Mouse (Mus musculus) embryonic facial prominence, embryonic 11.5 days (tissue): ENCODE results near the gene Gphn. TPM values are rescaled to one million over a fixed set of nuclear protein-coding genes. Genes with fewer than 3 reads are reported as not detected.

ENCODE experiments used
- ATAC-seq: fragments of 200-750 bp; cut with Nextera tagmentation; replicated peaks from 2 replicates; pipeline ENCODE4 v1.8.0; 2017; ENCODE audit warnings: low read depth; ENCODE audit not compliant: insufficient number of reproducible peaks, low FRiP score, low TSS enrichment
- DNase-seq: peaks from one replicate; pipeline ENCODE4 v3.0.0-alpha.2; 2015; ENCODE audit warnings: low spot score
- H3K27ac ChIP-seq: fragments of 300-500 bp; sonication (generic); replicated peaks from 2 replicates; pipeline ENCODE4 v1.5.1; 2014; ENCODE audit warnings: mild to moderate bottlenecking, low read depth, low read length, control low read depth
- H3K27me3 ChIP-seq: fragments of 300-500 bp; sonication (generic); 2 replicates; pipeline ENCODE4 v1.6.1; 2014; ENCODE audit warnings: mild to moderate bottlenecking, low read length, moderate library complexity, mixed read lengths; ENCODE audit not compliant: control insufficient read depth, insufficient read depth
- H3K36me3 ChIP-seq: fragments of 300-500 bp; sonication (generic); replicated peaks from 2 replicates; pipeline ENCODE4 v1.6.1; 2014; ENCODE audit warnings: low read depth, mild to moderate bottlenecking, low read length, moderate library complexity, mixed read lengths; ENCODE audit not compliant: control insufficient read depth, insufficient read depth
- H3K4me1 ChIP-seq: fragments of 300-500 bp; sonication (generic); 2 replicates; pipeline ENCODE4 v1.6.1; 2014; ENCODE audit warnings: low read length, mixed read lengths; ENCODE audit not compliant: control insufficient read depth, insufficient read depth
- H3K4me2 ChIP-seq: fragments of 300-500 bp; sonication (generic); 2 replicates; pipeline ENCODE4 v1.6.1; 2014; ENCODE audit warnings: low read depth, mild to moderate bottlenecking, control low read depth, low read length, moderate library complexity
- H3K4me3 ChIP-seq: fragments of 300-500 bp; sonication (generic); 2 replicates; pipeline ENCODE4 v1.5.1; 2014; ENCODE audit warnings: low read depth, low read length, control low read depth
- H3K9ac ChIP-seq: fragments of 300-500 bp; sonication (generic); replicated peaks from 2 replicates; pipeline ENCODE4 v1.6.1; 2014; ENCODE audit warnings: mild to moderate bottlenecking, control low read depth, low read length
- H3K9me3 ChIP-seq: fragments of 300-500 bp; sonication (generic); replicated peaks from 2 replicates; pipeline ENCODE4 v1.6.1; 2016; ENCODE audit warnings: mild to moderate bottlenecking, low read length, inconsistent platforms, mixed read lengths; ENCODE audit not compliant: control insufficient read depth
- WGBS: fragments of 180-500 bp; shearing (Covaris S2); extraction: QIAGEN DNeasy Blood & Tissue Kit; methylation state at CpG from one replicate; pipeline ENCODE4 v1.1.7; 2014; 5-methylcytosine and 5-hydroxymethylcytosine counted together
- polyA plus RNA-seq: library from polyadenylated mRNA; unstranded; fragments of >200 nt; fragmentation: Nextera tagmentation; extraction: Ambion mirVana; gene quantifications from 2 replicates; pipeline ENCODE4 v1.2.1, GENCODE M21; 2014

Gene Gphn
- polyA plus RNA-seq, 1 experiment from 2014 or later, result 14.3 TPM

- ATAC-seq (no peak), DNase-seq (no peak)
- H3K4me1 ChIP-seq, result no peaks in the 10 kb centered on the region
- H3K27ac ChIP-seq, result no peak overlapping the region
- no peaks in the 10 kb centered on the region for H3K36me3 ChIP-seq
- no peak overlapping the region for H3K9ac ChIP-seq
- H3K4me2 ChIP-seq, result no peak overlapping the region
- no peaks in the 10 kb centered on the region for H3K27me3 ChIP-seq
- H3K9me3 ChIP-seq, result no peaks in the 10 kb centered on the region
- WGBS, result 75% methylated on average over 6 of the region's 6 CpGs
- no peak overlapping the region for H3K4me3 ChIP-seq
Observed at GRCm38 (mm10) chr12:78215490-78215889, 10.7 kb upstream of the Gphn start.

- Histone ChIP-seq H3K27me3 (no peaks in the 10 kb centered on the region), H3K4me1 (no peaks in the 10 kb centered on the region), H3K4me2 (no peak overlapping the region), H3K9ac (no peak overlapping the region), H3K27ac (no peak overlapping the region), H3K9me3 (no peaks in the 10 kb centered on the region), H3K4me3 (no peak overlapping the region), H3K36me3 (no peaks in the 10 kb centered on the region)
- WGBS, result 88% methylated on average over 4 of the region's 4 CpGs
- DNase-seq (no peak), ATAC-seq (no peak)
Observed at GRCm38 (mm10) chr12:78219191-78219825, 6.9 kb upstream of the Gphn start.

- Histone ChIP-seq H3K9ac (peak overlapping the region; percentile 86), H3K4me2 (peak overlapping the region; percentile 81), H3K27ac (peak overlapping the region; percentile 95), H3K27me3 (no peaks in the 10 kb centered on the region), H3K36me3 (no peaks in the 10 kb centered on the region), H3K9me3 (no peaks in the 10 kb centered on the region), H3K4me3 (peak overlapping the region; percentile 97), H3K4me1 (no peaks in the 10 kb centered on the region)
- ATAC-seq (peak; percentile 91), DNase-seq (peak; percentile 92)
- WGBS, result under 1% methylated on average over 39 of the region's 48 CpGs
Observed at GRCm38 (mm10) chr12:78226519-78226875, 318 bp downstream of the Gphn start.

- ATAC-seq (peak; percentile 26), DNase-seq (peak; percentile 36)
- no peaks in the 10 kb centered on the region for H3K4me1 ChIP-seq
- peak overlapping the region; percentile 97 for H3K4me3 ChIP-seq
- WGBS, result under 1% methylated on average over 49 of the region's 57 CpGs
- H3K9ac ChIP-seq, result peak overlapping the region; percentile 86
- H3K27me3 ChIP-seq, result no peaks in the 10 kb centered on the region
- no peaks in the 10 kb centered on the region for H3K9me3 ChIP-seq
- no peaks in the 10 kb centered on the region for H3K36me3 ChIP-seq
- H3K4me2 ChIP-seq, result peak overlapping the region; percentile 81
- H3K27ac ChIP-seq, result peak overlapping the region; percentile 95; the same call in 1 of the 2 replicates
Observed at GRCm38 (mm10) chr12:78227021-78227932, 1.1 kb downstream of the Gphn start.

- H3K27ac ChIP-seq, result no peak overlapping the region
- H3K4me3 ChIP-seq, result no peak overlapping the region
- H3K9ac ChIP-seq, result no peak overlapping the region
- H3K9me3 ChIP-seq, result no peaks in the 10 kb centered on the region
- H3K36me3 ChIP-seq, result no peaks in the 10 kb centered on the region
- no peaks in the 10 kb centered on the region for H3K27me3 ChIP-seq
- WGBS, result 45% methylated on average over 4 of the region's 4 CpGs
- no peaks in the 10 kb centered on the region for H3K4me1 ChIP-seq
- H3K4me2 ChIP-seq, result no peak overlapping the region
- no peak for ATAC-seq
- DNase-seq, result no peak
Observed at GRCm38 (mm10) chr12:78228139-78228538, 2.0 kb downstream of the Gphn start.

GRCm38 (mm10) chr12:78232560-78232959 is 6.4 kb downstream of the Gphn start:
- no peak for DNase-seq
- no peaks in the 10 kb centered on the region for H3K9me3 ChIP-seq
- H3K27me3 ChIP-seq, result no peaks in the 10 kb centered on the region
- no peak for ATAC-seq
- H3K4me3 ChIP-seq, result no peak overlapping the region
- H3K27ac ChIP-seq, result no peak overlapping the region
- H3K4me1 ChIP-seq, result no peaks in the 10 kb centered on the region
- no peaks in the 10 kb centered on the region for H3K36me3 ChIP-seq
- no peak overlapping the region for H3K4me2 ChIP-seq
- H3K9ac ChIP-seq, result no peak overlapping the region

- ATAC-seq, result no peak
- Histone ChIP-seq H3K9me3 (no peaks in the 10 kb centered on the region), H3K4me1 (no peaks in the 10 kb centered on the region), H3K4me3 (no peak overlapping the region), H3K4me2 (no peak overlapping the region), H3K36me3 (no peaks in the 10 kb centered on the region), H3K27me3 (no peaks in the 10 kb centered on the region), H3K9ac (no peak overlapping the region), H3K27ac (no peak overlapping the region)
- 58% methylated on average over 1 of the region's 1 CpGs for WGBS
- DNase-seq, result no peak
Observed at GRCm38 (mm10) chr12:78248366-78248765, 22.2 kb downstream of the Gphn start.

GRCm38 (mm10) chr12:78249151-78249550 is 23.0 kb downstream of the Gphn start:
- Histone ChIP-seq H3K4me2 (no peak overlapping the region), H3K27ac (no peak overlapping the region), H3K36me3 (no peaks in the 10 kb centered on the region), H3K4me1 (no peaks in the 10 kb centered on the region), H3K9me3 (no peaks in the 10 kb centered on the region), H3K27me3 (no peaks in the 10 kb centered on the region), H3K4me3 (no peak overlapping the region), H3K9ac (no peak overlapping the region)
- DNase-seq (no peak), ATAC-seq (no peak)
